Mouse (Mus musculus) c-Kit-positive CD71-positive TER-119-positive erythroid progenitor cells, embryonic 14.5 days (primary cell): ENCODE measurements at regions not wholly inside any gene's neighbourhood (a gene's known extent, or its start where the extent isn't known, plus 50 kb on each side); places are given as distances from the start of the nearest gene placed in this dataset.

ENCODE experiments used
- DNase-seq: peaks from one replicate; pipeline ENCODE4 v3.0.0-alpha.2; 2013; ENCODE audit warnings: low spot score

DNA sequence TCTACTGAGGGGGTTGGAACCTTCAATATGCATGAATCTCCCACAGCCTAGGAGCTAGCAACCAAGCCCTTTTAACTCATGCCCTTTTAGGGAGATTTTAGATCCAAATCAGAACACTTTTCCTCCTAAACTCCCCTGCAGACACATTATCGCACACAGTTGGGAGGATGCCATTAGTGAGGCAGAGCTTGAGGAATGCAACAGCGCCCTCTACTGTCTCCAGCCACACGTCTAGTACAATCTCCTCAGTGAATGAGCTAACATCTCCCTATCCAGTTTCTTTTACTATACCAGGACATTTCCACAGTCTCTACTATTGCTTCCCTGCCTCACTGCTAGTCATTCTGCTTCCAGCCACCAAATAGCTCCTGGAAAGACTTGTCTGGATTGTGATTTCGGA is 59.3 kb downstream of the 1700080O16Rik start:
- DNase-seq = no peak

- DNase-seq = no peak
Observed at GRCm38 (mm10) chrX:51911566-51911965, 61.0 kb downstream of the 1700080O16Rik start.

DNA sequence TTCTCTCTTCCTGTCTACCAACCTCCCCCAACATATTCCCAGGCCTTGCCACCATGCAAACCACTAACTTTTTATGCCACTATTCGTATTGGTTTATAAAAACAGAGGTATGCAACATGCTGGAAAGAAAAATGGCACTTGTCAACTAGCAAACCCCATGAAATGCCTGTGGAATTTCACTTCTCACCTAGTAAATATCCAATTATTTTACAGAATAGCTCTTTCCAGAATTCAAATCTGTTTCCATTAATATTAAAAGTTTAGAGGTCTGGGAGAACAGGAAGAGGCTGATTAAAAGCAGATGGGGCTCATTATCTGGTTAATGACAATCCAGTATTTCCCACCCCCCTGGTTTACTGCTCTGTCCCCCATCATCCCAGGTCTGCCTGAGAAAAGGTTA is 62.0 kb downstream of the 1700080O16Rik start:
- no peak for DNase-seq

DNA sequence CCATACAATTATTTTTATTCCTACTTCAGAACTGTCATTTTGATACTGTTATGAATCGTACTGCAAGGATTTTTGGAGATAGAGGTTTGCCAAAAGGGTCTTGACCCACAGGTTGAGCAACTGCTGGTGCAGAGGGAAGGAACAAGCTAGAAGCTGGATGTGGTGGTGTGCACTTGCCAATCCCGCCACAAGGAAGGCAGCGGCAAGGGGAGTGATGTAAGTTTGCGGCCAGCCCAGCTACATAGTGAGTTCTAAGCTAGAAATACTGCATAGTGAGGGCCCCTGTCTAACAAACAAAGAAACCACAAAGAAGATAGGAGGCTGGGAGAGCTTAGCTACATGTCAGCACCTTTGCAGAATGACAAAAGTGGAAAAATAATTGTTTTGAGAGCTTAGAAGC is 74.1 kb downstream of the 1700080O16Rik start:
- no peak for DNase-seq

- no peak for DNase-seq
Observed at GRCm38 (mm10) chrX:51897059-51897458, 75.5 kb downstream of the 1700080O16Rik start.

DNA sequence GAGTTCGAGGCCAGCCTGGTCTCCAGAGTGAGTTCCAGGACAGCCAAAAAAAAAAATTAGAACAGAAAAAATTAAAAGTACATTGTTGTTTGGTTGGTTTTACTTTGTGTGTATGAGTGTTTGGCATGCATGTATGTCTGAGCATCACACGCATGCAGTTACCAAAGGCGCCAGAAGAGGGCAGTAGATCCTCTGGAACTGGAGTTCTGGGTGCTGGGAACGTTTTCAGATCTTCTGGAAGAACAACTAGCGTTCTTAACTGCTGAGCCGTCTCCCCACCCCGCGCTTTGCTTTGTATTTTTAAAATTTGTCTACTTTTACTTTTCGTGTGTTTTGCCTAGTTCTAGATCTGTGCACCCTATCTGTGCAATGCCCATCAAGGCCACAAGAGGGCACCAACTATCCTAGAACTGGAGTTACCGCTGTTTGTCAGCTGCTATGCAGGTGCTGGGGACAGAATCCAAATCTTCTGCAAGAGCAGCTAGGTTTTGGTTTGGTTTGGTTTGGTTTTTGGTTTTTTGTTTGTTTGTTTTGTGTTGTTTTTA is 76.9 kb downstream of the 1700080O16Rik start:
- peak; percentile 1 for DNase-seq

DNA sequence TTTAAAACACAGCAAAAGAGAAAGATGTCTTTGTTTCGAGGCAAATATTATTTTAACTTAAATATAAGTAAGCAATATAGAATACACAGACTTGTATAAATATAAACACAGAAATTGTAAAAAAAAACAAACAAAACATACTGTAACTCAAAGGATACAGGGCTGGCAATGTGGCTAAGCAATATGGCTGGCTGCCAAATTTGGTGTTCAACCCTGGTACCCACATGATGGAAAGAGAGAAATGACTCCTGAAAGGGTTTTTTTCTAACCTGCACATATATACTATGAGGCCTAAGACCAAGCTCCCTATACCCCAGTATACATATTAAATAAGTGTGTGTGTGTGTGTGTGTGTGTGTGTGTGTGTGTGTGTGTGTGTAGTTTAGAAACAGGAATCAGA is 79.9 kb downstream of the 1700080O16Rik start:
- no peak for DNase-seq

DNA sequence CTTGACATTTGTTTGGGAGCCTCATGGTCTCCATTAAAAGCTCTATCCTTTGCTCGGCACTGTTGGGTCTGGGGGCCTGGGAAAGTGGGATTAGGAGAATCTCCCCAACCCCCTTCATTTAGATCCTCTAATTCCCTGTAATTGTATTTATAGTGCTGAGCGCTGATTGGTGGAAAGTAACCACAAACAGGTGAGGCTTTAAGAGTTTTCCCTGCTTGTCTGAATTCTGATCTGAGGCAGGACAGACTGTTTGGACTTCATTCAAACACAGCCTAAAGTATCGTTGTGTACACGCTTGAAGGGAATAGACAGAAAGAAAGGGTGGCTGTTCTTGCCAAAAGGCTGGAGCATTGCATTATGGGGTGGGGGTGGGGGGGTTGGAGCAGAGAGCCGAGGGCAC is 85.1 kb upstream of the Usp26 start:
- DNase-seq = no peak
